Mouse (Mus musculus) hindbrain, embryonic 15.5 days (tissue): ENCODE measurements around the gene Slc5a11. TPM values are rescaled to one million over a fixed set of nuclear protein-coding genes. Genes with fewer than 3 reads are reported as not detected.
A peak's percentile ranks its signal among the peaks of the same experiment; 100 is the strongest.

Experiments
- ATAC-seq: fragments of 200-750 bp; cut with Nextera tagmentation; 2 replicates; pipeline ENCODE4 v1.8.0; 2017; ENCODE audit warnings: low read depth, moderate number of reproducible peaks, moderate TSS enrichment; ENCODE audit not compliant: low FRiP score
- H3K27ac ChIP-seq: fragments of 300-500 bp; sonication (generic); replicated peaks from 2 replicates; pipeline ENCODE4 v1.5.1; 2015; ENCODE audit warnings: mild to moderate bottlenecking, inconsistent platforms
- H3K27me3 ChIP-seq: fragments of 300-500 bp; sonication (generic); 2 replicates; pipeline ENCODE4 v1.6.1; 2015; ENCODE audit warnings: control low read depth, inconsistent platforms
- H3K36me3 ChIP-seq: fragments of 300-500 bp; sonication (generic); 2 replicates; pipeline ENCODE4 v1.6.1; 2015; ENCODE audit warnings: control low read depth, inconsistent platforms
- H3K4me1 ChIP-seq: fragments of 300-500 bp; sonication (generic); replicated peaks from 2 replicates; pipeline ENCODE4 v1.6.1; 2015; ENCODE audit warnings: control low read depth, inconsistent platforms
- H3K4me2 ChIP-seq: fragments of 300-500 bp; sonication (generic); 2 replicates; pipeline ENCODE4 v1.6.1; 2015; ENCODE audit warnings: moderate library complexity, mild to moderate bottlenecking, inconsistent platforms
- H3K4me3 ChIP-seq: fragments of 300-500 bp; sonication (generic); 2 replicates; pipeline ENCODE4 v1.5.1; 2015; ENCODE audit warnings: mild to moderate bottlenecking, inconsistent platforms
- H3K9ac ChIP-seq: fragments of 300-500 bp; sonication (generic); 2 replicates; pipeline ENCODE4 v1.6.1; 2015; ENCODE audit warnings: inconsistent platforms
- H3K9me3 ChIP-seq: fragments of 300-500 bp; sonication (generic); 2 replicates; pipeline ENCODE4 v1.6.1; 2016; ENCODE audit warnings: control low read depth, inconsistent platforms
- WGBS: fragments of 180-500 bp; shearing (Covaris S2); methylation state at CpG from one replicate; pipeline ENCODE4 v1.1.7; 2015; 5-methylcytosine and 5-hydroxymethylcytosine counted together
- polyA plus RNA-seq: library from polyadenylated mRNA; unstranded; fragments of >200 nt; fragmentation: Nextera tagmentation; extraction: Ambion mirVana; gene quantifications from 2 replicates; pipeline ENCODE4 v1.2.1, GENCODE M21; 2015

The Slc5a11 gene
- polyA plus RNA-seq, 1 experiment from 2014 or later = 0.38 TPM

DNA sequence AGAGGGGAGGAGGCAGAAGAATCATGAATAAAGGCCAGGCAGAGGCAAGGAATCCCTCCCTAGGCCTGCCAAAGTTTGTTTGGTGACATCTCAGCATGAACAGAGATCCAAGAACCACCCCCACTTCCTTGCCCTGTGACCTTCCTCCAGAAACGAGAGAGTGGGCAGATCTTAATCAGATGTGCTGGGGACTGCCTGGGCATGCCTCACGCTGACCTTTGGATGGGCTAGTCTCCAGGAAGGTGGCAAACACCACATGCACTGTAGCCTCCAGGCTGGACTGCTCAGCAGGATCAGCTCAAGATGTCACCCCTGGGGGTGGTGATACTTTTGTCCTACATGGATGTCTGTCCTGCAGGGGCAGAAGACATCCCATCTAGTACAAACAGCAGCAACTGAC is 33.6 kb downstream of the Slc5a11 start:
- H3K36me3 ChIP-seq = no peaks in the 10 kb centered on the region
- no peaks in the 10 kb centered on the region for H3K9me3 ChIP-seq
- 47% methylated on average over 2 of the region's 2 CpGs for WGBS
- peaks cover 1% of the 10 kb centered on the region; the same call in 1 of the 2 replicates for H3K4me1 ChIP-seq
- ATAC-seq = no peak
- H3K27me3 ChIP-seq = no peaks in the 10 kb centered on the region
- no peak overlapping the region for H3K27ac ChIP-seq
- H3K4me3 ChIP-seq = no peak overlapping the region
- H3K9ac ChIP-seq = no peak overlapping the region
- no peak overlapping the region for H3K4me2 ChIP-seq

DNA sequence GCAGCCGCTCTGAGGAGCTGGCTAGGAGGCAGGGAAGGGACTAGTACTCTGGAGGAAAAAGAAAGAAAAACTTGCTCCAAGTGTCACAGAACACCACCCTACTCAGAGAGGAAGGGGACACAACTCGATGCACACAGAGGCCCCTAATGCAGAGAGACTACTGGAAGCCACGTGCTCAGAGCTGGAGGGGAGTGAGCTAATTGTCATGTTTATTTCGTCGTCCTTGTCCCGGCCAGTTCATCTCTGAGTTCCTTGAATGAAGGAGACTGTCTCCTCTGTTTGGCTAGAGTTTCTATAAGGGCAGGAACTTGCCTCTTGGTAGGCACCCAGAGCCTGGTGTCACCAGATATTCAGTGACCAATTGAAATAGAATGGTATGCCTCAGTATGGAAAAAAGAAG is 36.8 kb downstream of the Slc5a11 start:
- Histone ChIP-seq H3K4me3 (no peak overlapping the region), H3K27ac (no peak overlapping the region), H3K9ac (no peak overlapping the region), H3K36me3 (no peaks in the 10 kb centered on the region), H3K27me3 (no peaks in the 10 kb centered on the region), H3K4me1 (peaks cover 5% of the 10 kb centered on the region; the same call in 1 of the 2 replicates), H3K4me2 (no peak overlapping the region), H3K9me3 (no peaks in the 10 kb centered on the region)
- WGBS = 50% methylated on average over 6 of the region's 6 CpGs
- ATAC-seq = no peak

DNA sequence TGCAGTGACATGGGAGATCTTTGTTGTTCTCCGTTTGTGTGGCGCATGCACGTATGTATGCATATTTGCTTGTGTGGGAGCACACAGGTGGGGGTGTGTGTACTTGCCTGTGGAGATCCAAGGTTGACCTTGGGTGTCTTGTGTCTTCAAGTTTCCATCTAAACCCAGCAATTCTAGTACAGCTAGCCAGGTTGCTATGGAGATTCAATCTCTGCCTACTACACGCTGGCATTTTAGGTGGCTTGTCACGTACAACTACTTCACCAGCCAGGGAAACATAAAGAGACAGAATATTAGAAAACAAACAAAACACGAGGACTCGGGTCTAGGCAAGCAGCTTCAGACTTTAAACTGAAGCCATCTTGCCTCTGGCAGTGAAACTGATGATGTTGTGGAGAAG is 38.8 kb downstream of the Slc5a11 start:
- H3K9ac ChIP-seq = no peak overlapping the region
- WGBS = 62% methylated on average over 7 of the region's 7 CpGs
- peaks cover 5% of the 10 kb centered on the region; the same call in 1 of the 2 replicates for H3K4me1 ChIP-seq
- H3K4me2 ChIP-seq = no peak overlapping the region
- H3K4me3 ChIP-seq = no peak overlapping the region
- H3K9me3 ChIP-seq = no peaks in the 10 kb centered on the region
- H3K27ac ChIP-seq = peak overlapping the region; percentile 32; the same call in 1 of the 2 replicates
- peak; percentile 38; the same call in 1 of the 2 replicates for ATAC-seq
- no peaks in the 10 kb centered on the region for H3K27me3 ChIP-seq
- H3K36me3 ChIP-seq = no peaks in the 10 kb centered on the region

DNA sequence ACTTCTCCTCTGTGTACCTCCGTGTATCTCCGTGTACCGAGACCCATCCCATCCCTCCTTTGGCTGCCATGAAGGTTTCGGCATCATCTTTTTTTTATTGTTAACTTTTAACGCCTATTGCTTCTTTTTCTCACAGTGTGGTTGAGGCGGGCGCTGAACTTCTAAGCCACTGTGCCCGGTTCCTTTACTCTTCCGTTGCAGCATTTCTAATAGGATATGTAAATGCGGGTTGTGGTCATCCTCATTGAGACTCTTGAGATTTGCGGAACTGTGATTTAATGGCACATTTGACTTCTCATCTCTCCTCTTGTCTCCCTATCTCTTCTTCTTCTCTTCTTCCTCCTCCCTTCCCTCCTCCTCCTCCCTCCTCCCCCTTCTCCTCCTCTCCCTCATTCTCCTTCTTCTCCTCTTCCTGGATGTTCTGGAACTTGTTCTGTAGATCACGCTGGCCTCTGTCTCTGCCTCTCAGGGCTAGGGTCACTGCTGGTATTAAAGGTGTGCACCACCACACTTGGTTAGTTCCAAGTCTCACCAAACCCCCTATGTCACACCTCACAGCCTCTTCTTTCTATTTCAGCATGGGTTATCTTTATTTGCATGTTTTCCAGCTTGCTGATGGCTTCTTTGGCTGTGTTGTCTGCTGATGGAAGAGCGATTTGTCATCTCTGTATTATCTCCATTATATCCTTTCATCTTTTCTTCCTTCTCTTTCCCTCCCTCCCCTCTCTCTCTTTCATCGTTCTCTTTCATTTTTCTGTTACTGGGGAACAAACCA is 39.8 kb downstream of the Slc5a11 start:
- no peak overlapping the region for H3K9ac ChIP-seq
- H3K36me3 ChIP-seq = no peaks in the 10 kb centered on the region
- WGBS = 91% methylated on average over 14 of the region's 14 CpGs
- no peak overlapping the region for H3K4me2 ChIP-seq
- no peak for ATAC-seq
- H3K4me1 ChIP-seq = peaks cover 5% of the 10 kb centered on the region; the same call in 1 of the 2 replicates
- no peak overlapping the region for H3K27ac ChIP-seq
- no peaks in the 10 kb centered on the region for H3K9me3 ChIP-seq
- no peaks in the 10 kb centered on the region for H3K27me3 ChIP-seq
- no peak overlapping the region for H3K4me3 ChIP-seq

DNA sequence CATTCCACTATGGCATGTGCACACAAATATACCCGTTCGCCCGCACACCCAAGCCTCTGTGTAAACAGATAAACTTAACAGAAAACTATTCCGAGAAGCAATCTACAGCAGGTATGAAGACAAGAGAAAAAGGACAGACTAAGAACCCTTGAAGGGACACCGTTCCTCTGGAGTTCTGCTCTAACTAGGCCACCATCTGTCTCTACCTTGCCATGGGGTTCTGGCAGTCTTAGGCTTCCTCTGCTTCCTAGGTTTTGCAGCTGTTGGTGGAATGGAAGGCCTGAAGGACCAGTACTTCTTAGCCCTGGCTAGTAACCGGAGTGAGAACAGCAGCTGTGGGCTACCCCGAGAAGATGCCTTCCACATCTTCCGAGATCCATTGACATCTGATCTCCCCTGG is 43.5 kb downstream of the Slc5a11 start:
- H3K27ac ChIP-seq = no peak overlapping the region
- no peak for ATAC-seq
- H3K4me2 ChIP-seq = no peak overlapping the region
- H3K9me3 ChIP-seq = no peaks in the 10 kb centered on the region
- 92% methylated on average over 8 of the region's 8 CpGs for WGBS
- no peaks in the 10 kb centered on the region for H3K27me3 ChIP-seq
- H3K36me3 ChIP-seq = no peaks in the 10 kb centered on the region
- H3K4me3 ChIP-seq = no peak overlapping the region
- peaks cover 5% of the 10 kb centered on the region; the same call in 1 of the 2 replicates for H3K4me1 ChIP-seq
- no peak overlapping the region for H3K9ac ChIP-seq

DNA sequence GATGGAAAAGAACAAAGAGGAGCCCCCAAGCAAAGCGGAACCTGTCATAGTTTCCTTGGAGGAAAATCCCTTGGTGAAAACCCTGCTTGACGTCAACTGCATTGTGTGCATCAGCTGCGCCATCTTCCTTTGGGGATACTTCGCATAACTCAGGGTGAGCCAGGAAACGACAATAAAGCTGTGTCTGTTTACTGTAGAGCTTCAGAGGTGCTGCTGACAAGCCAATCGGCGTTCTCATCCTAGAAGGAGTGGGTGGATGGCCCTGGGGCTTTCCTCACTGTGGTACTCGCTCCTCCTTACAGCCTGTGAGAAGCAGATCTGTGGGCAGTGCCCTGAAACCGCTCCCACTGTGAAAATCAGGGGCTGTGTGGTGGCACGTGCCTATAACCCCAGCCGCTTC is 58.5 kb downstream of the Slc5a11 start:
- Histone ChIP-seq H3K9ac (no peak overlapping the region), H3K9me3 (no peaks in the 10 kb centered on the region), H3K36me3 (0 out of 2 replicates have a peak, but pooled peaks cover under 1% of the 10 kb centered on the region), H3K27me3 (no peaks in the 10 kb centered on the region), H3K4me3 (no peak overlapping the region), H3K27ac (no peak overlapping the region), H3K4me1 (no peaks in the 10 kb centered on the region), H3K4me2 (no peak overlapping the region)
- 51% methylated on average over 11 of the region's 11 CpGs for WGBS
- no peak for ATAC-seq

DNA sequence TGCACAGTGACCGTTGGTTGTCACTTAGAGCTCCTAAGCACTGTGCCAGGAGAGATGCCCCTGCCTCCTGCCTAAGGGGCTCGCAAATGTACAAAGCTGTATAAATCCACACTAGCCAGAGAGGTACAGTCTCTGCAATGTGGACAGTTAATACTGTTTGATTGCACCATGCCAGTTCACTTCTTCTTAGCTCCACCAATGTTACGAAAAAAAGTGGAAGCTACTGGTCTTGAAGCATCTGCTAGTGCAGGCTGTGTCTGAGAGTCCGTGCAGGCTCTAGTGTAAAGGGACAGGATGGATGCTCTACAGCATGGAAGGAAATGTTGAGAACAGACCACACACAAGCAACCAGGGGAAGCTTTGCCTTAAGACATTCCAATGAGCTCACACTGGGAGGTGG is 62.0 kb downstream of the Slc5a11 start:
- peaks cover 13% of the 10 kb centered on the region; the same call in 1 of the 2 replicates for H3K36me3 ChIP-seq
- no peak overlapping the region for H3K4me2 ChIP-seq
- WGBS = 93% methylated on average over 4 of the region's 4 CpGs
- no peak for ATAC-seq
- H3K9me3 ChIP-seq = no peaks in the 10 kb centered on the region
- no peak overlapping the region for H3K27ac ChIP-seq
- no peaks in the 10 kb centered on the region for H3K27me3 ChIP-seq
- no peak overlapping the region for H3K9ac ChIP-seq
- H3K4me3 ChIP-seq = no peak overlapping the region
- H3K4me1 ChIP-seq = no peaks in the 10 kb centered on the region

DNA sequence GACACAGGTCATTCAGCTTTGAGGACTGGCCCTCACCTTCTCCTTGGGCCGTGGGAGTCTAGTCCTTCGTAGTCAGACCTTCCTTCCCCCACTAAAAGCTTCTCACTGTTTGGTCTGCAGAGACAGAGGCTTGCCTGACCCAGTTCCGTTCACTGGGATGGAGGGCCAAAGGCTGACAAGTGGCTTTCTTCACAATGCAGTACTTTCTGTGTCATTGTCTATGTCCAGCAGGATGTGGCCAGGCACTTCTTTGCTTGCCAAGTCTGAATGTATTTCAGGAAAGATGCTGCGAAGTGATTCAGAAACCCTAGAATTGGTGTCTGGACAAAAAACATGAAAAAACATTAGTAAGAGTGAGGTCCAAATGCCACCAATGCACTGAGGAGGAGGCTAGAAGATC is 65.2 kb downstream of the Slc5a11 start:
- H3K27ac ChIP-seq = no peak overlapping the region

DNA sequence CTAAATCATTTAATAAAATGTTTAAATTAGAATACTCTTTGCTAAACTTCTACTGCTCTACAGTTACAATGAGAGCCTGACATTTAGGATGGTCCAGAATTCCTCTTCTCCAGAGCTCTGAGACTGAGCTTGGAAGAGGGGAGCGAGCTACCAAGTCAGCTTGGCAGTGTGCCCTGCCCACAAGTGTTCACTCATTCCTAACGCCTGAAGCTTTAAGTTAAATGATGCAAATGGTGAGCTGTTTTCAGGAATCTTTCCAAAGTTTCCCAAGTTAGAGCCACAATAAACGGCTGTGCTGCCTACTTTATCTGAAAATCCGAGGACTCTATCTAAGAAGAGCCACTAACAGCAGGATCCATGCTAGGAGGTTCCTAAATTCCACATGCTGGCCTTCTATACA is 69.2 kb downstream of the Slc5a11 start:
- Histone ChIP-seq H3K4me2 (no peak overlapping the region), H3K9ac (no peak overlapping the region), H3K27me3 (no peaks in the 10 kb centered on the region), H3K36me3 (peaks cover 12% of the 10 kb centered on the region), H3K9me3 (no peaks in the 10 kb centered on the region), H3K4me3 (no peak overlapping the region), H3K27ac (no peak overlapping the region), H3K4me1 (no peaks in the 10 kb centered on the region)
- no peak for ATAC-seq
- 66% methylated on average over 4 of the region's 4 CpGs for WGBS

More for the DNA sequence above, 65.2 kb downstream of the Slc5a11 start:
- Histone ChIP-seq H3K36me3 (peaks cover 13% of the 10 kb centered on the region; the same call in 1 of the 2 replicates), H3K4me2 (no peak overlapping the region), H3K9ac (no peak overlapping the region), H3K27me3 (no peaks in the 10 kb centered on the region), H3K4me1 (no peaks in the 10 kb centered on the region), H3K9me3 (no peaks in the 10 kb centered on the region), H3K4me3 (no peak overlapping the region)
- ATAC-seq = no peak
- 82% methylated on average over 4 of the region's 4 CpGs for WGBS

DNA sequence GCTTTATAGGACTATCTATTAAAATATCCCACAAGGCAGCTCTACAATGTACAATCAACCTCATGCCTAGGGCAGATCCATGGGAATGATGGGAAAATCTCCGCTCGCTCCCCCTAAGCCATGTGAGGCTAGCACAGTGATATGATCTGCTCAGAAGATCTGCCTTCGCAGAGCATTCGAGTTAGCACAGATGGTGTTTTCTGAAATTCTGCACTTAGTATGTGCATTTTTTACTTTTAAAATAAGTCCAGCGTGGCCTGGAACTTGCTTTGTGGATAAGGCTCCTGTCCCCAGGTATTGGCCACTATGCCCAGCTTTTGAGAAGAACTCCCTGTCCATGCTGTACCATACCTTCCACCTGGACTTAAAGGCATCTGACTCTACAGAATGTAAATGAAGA is 71.3 kb downstream of the Slc5a11 start:
- Histone ChIP-seq H3K4me1 (no peaks in the 10 kb centered on the region), H3K27me3 (no peaks in the 10 kb centered on the region), H3K9me3 (no peaks in the 10 kb centered on the region), H3K4me2 (no peak overlapping the region), H3K9ac (no peak overlapping the region), H3K27ac (no peak overlapping the region), H3K36me3 (peaks cover 8% of the 10 kb centered on the region; the same call in 1 of the 2 replicates), H3K4me3 (no peak overlapping the region)
- no peak for ATAC-seq
- whole genome bisulfite sequencing = 99% methylated on average over 5 of the region's 5 CpGs

DNA sequence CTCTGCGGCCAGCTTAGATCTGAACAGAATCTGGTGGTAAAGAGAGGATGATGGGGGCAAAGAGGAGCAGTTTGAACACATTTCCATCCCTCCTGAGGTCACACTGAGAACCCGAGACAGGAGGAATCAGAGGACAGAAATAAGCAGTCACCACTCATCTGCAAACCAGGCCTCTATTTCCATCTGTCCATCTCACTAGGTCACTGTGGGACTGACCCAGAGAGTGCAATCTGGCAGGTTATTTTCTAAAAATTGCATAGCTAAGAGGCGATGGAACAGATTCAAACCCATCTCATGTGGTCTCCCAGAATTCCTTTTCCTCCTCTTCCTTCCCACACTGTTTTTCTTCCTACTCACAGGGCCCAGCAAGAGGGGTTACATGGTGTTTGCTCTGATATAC is 73.3 kb downstream of the Slc5a11 start:
- peaks cover 18% of the 10 kb centered on the region for H3K36me3 ChIP-seq
- no peaks in the 10 kb centered on the region for H3K9me3 ChIP-seq
- ATAC-seq = no peak
- no peaks in the 10 kb centered on the region for H3K4me1 ChIP-seq
- H3K4me3 ChIP-seq = no peak overlapping the region
- H3K9ac ChIP-seq = no peak overlapping the region
- H3K4me2 ChIP-seq = no peak overlapping the region
- no peak overlapping the region for H3K27ac ChIP-seq
- WGBS = 93% methylated on average over 3 of the region's 3 CpGs
- H3K27me3 ChIP-seq = no peaks in the 10 kb centered on the region

DNA sequence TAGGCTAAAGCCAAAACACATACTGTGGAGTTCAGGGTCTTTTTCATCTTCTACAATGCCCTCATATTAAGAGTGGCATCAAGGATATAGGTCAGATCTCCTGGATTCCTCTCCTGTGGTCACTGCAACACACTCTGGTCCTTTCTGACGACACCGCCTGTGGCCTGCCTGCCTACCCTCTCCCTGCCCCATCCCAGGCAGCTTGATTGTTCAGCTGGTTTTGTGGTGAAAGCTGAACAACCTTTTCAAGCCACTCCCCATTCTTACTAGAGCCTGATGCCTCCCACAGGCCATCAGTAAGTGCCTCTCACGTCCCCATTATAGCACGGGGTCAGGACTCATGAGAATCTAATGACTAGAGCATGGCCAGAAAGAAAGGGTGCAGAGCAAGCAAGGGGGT is 74.6 kb downstream of the Slc5a11 start:
- Histone ChIP-seq H3K9me3 (no peaks in the 10 kb centered on the region), H3K4me3 (no peak overlapping the region), H3K9ac (no peak overlapping the region), H3K4me1 (no peaks in the 10 kb centered on the region), H3K36me3 (peaks cover 22% of the 10 kb centered on the region), H3K4me2 (no peak overlapping the region), H3K27me3 (no peaks in the 10 kb centered on the region), H3K27ac (no peak overlapping the region)
- ATAC-seq = no peak
- 75% methylated on average over 4 of the region's 4 CpGs for WGBS

DNA sequence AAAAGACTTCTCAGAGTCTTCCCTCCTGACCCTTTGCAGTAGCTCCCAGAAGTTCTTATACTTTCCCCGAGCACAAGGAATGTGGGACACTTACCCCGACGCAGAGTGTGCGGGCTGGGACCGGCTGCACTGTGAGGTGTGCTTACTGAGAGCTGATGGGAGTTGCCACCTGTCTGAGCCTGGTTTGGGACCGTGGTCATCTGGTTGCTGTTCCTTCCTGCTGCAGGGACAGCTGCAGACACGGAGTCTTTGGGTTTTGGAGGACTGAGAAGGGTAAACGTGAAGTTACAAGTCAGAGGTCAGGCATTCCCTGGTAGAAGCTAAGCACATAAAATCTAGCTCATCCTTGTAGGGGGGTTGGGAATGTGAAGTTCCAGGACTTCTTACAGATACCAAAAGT is 77.4 kb downstream of the Slc5a11 start:
- 92% methylated on average over 8 of the region's 8 CpGs for WGBS
- H3K9ac ChIP-seq = no peak overlapping the region
- ATAC-seq = no peak
- H3K4me2 ChIP-seq = no peak overlapping the region
- H3K27ac ChIP-seq = no peak overlapping the region
- peaks cover 31% of the 10 kb centered on the region for H3K36me3 ChIP-seq
- no peaks in the 10 kb centered on the region for H3K9me3 ChIP-seq
- no peaks in the 10 kb centered on the region for H3K27me3 ChIP-seq
- H3K4me1 ChIP-seq = no peaks in the 10 kb centered on the region
- H3K4me3 ChIP-seq = no peak overlapping the region
